Mouse (Mus musculus): ENCODE results near the gene Smtn. TPM values are rescaled to one million over a fixed set of nuclear protein-coding genes. Genes with fewer than 3 reads are reported as not detected.

Gene Smtn
- polyA plus RNA-seq, 1 experiment from 2014 or later: 110 TPM

DNA sequence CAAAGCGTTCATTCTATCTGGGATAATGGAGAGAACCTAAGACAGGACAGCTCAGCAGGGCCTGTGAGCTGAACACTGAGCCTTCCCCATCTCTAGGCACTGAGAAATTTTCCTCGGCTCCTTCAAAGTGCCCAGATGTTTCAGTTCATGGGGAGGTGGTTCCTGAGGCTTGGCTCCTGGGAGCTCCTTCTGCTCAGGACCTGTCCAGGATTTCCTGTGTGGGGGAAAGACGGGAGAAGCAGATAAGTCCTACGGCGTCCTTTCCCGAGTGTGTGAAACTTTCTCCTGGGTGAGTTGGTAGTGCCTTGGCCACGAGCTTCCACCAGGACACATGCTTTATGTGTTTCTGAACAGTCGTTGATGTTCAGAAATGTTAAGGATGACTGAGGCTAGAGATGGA is 29.9 kb upstream of the Smtn start:
- Histone ChIP-seq H3K9ac (no peak overlapping the region), H3K4me3 (replicated peaks) (no peak overlapping the region), H3K9me3 (replicated peaks) (no peaks in the 10 kb centered on the region), H3K27me3 (no peaks in the 10 kb centered on the region), H3K4me1 (peaks cover 46% of the 10 kb centered on the region), H3K27ac (no peak overlapping the region), H3K4me2 (no peak overlapping the region), H3K36me3 (no peaks in the 10 kb centered on the region)
- no peak for ATAC-seq (replicated peaks; ENCODE audit: low FRiP score)
- WGBS: 73% methylated on average over 8 of the region's 8 CpGs

DNA sequence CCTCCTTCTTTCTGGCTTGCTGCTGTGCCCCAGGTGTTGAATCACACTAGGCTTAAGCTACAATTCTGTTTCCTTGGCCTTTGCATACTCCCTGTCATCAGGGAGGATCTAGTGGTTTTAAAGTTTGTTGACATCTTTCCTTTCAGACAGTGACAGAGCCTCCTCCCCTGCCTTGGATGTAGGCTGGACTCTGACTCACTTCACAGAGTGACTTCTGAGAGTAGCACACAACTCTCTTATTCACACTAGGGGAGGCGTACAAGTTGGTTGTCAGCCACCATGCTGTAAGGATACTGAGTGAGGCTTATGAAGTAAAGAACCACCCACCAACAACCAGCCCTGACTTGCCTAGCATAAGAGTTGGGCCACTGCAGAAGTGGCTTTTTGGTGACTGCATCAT is 27.5 kb upstream of the Smtn start:
- Histone ChIP-seq H3K9me3 (replicated peaks) (no peaks in the 10 kb centered on the region), H3K4me3 (replicated peaks) (no peak overlapping the region), H3K27me3 (no peaks in the 10 kb centered on the region), H3K9ac (no peak overlapping the region), H3K4me1 (peaks cover 40% of the 10 kb centered on the region), H3K4me2 (no peak overlapping the region), H3K36me3 (no peaks in the 10 kb centered on the region), H3K27ac (no peak overlapping the region)
- 100% methylated on average over 1 of the region's 1 CpGs for WGBS
- no peak for ATAC-seq (replicated peaks; ENCODE audit: low FRiP score)

DNA sequence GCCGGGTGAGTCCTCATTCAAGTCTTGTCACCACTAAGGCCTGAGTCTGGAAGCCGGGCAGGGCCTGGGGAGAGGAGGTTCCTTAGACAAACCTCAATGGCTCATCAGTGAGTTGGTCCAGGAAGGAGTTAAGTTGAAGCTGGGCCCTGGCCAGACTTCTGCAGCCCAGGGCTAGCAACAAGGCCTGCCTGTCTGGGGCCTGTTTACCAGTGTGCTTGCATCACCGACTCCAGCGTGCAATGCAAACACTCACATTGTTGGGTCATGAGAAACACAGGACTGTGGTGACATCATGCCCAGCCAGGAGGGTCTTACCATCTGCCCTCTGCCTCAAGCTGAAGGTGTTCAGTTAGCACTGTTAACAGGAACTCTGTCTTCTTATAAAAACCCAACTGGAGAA is 25.6 kb upstream of the Smtn start:
- H3K4me1 ChIP-seq: peaks cover 36% of the 10 kb centered on the region
- 69% methylated on average over 4 of the region's 4 CpGs for WGBS
- no peak overlapping the region for H3K4me3 ChIP-seq (replicated peaks)
- no peak for ATAC-seq (replicated peaks; ENCODE audit: low FRiP score)
- H3K9me3 ChIP-seq (replicated peaks): no peaks in the 10 kb centered on the region
- no peaks in the 10 kb centered on the region for H3K27me3 ChIP-seq
- no peak overlapping the region for H3K4me2 ChIP-seq
- H3K27ac ChIP-seq: no peak overlapping the region
- H3K36me3 ChIP-seq: no peaks in the 10 kb centered on the region
- H3K9ac ChIP-seq: no peak overlapping the region

DNA sequence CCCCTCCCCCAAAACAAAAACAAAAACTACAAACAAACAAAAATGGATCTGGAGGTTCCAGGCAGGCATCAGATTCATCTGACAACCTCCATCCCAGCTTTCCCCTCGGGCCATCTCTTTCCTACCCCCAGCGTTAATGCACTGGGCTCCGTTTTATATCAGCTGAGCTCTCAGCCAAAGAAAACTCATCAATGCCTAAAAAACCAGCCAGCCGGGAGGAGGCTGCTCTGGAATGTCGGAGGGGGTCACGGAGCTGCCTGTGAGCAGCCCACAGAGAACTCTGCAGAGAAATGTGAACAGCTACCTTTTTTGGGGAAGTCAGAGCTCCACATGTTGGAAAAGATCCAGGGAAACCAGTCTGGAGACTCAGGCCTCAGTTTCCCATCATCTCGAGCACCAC is 24.0 kb upstream of the Smtn start:
- ATAC-seq (replicated peaks; ENCODE audit: low FRiP score): peak; percentile 59
- Histone ChIP-seq H3K27me3 (no peaks in the 10 kb centered on the region), H3K4me3 (replicated peaks) (no peak overlapping the region), H3K27ac (peak overlapping the region; percentile 81), H3K9ac (no peak overlapping the region), H3K36me3 (no peaks in the 10 kb centered on the region), H3K4me2 (no peak overlapping the region), H3K4me1 (peaks cover 34% of the 10 kb centered on the region), H3K9me3 (replicated peaks) (no peaks in the 10 kb centered on the region)
- WGBS: 31% methylated on average over 7 of the region's 7 CpGs

DNA sequence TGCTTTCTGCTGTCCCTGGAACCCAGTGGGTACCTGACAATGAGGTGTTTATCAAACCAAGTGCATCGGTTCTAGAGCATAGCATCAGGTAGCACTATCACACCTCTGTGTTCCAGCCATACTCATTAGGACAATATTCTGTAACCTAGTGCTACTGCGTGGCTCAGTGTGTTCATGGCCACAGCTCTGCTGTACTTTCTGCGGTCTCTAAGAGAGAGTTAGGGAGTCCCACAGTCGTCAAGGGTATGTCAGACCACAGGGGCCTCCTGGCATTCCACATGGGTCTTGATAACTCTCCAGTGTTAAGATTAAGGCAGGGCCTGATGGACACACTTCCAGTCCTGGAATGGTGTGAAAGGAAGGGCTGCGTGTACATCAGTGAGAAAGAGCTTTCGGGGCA is 23.4 kb upstream of the Smtn start:
- Histone ChIP-seq H3K27me3 (no peaks in the 10 kb centered on the region), H3K4me1 (peaks cover 30% of the 10 kb centered on the region), H3K36me3 (no peaks in the 10 kb centered on the region), H3K4me2 (no peak overlapping the region), H3K9me3 (replicated peaks) (no peaks in the 10 kb centered on the region), H3K9ac (no peak overlapping the region), H3K27ac (peak overlapping the region; percentile 81), H3K4me3 (replicated peaks) (no peak overlapping the region)
- WGBS: 78% methylated on average over 6 of the region's 6 CpGs
- ATAC-seq (replicated peaks; ENCODE audit: low FRiP score): no peak

DNA sequence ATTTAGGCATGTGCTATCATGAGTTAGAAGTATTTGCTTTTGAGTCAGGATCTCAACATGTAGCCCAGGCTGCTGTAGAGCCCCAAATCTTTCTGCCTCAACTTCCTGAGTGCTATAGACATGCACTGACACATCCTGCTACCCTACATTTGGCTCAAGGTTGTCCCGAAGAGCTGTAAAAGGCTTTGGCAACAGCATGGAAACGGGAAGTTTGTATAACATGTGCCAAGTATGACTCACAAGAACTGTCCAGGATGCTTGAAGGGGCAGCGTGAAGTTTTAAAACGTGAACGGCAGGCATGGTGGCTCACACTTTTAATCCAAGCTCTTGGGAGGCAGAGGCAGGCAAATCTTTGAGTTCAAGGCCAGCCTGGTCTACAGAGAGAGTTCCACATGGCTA is 19.8 kb upstream of the Smtn start:
- no peak overlapping the region for H3K4me2 ChIP-seq
- WGBS: 66% methylated on average over 5 of the region's 5 CpGs
- H3K4me1 ChIP-seq: peaks cover 22% of the 10 kb centered on the region
- ATAC-seq (replicated peaks; ENCODE audit: low FRiP score): no peak
- H3K4me3 ChIP-seq (replicated peaks): no peak overlapping the region
- no peaks in the 10 kb centered on the region for H3K27me3 ChIP-seq
- no peak overlapping the region for H3K9ac ChIP-seq
- H3K27ac ChIP-seq: no peak overlapping the region
- H3K9me3 ChIP-seq (replicated peaks): no peaks in the 10 kb centered on the region
- no peaks in the 10 kb centered on the region for H3K36me3 ChIP-seq

DNA sequence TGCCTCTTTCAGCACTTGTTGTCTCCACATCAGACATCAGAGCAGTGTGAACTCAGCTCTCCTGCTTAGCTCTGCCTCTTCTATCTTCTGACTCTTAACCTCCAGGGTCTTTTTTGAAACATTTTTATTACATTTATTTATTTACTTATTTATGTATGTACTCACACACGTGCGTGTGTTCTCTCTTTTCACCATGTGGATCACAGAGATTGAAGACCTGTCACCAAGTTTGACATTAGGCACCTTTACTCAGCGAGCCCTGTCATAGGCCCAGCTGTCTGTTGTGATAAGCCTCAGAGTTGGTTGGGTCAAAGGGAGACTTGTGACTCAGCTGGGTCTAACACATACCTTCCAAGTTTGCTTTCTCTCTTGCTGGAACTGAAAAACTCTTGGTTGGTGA is 17.4 kb upstream of the Smtn start:
- Histone ChIP-seq H3K4me1 (0 out of 2 replicates have a peak, but pooled peaks cover 4% of the 10 kb centered on the region), H3K4me2 (no peak overlapping the region), H3K4me3 (replicated peaks) (no peak overlapping the region), H3K27ac (no peak overlapping the region), H3K27me3 (no peaks in the 10 kb centered on the region), H3K9me3 (replicated peaks) (no peaks in the 10 kb centered on the region), H3K9ac (no peak overlapping the region), H3K36me3 (no peaks in the 10 kb centered on the region)
- 59% methylated on average over 3 of the region's 3 CpGs for WGBS
- no peak for ATAC-seq (replicated peaks; ENCODE audit: low FRiP score)

DNA sequence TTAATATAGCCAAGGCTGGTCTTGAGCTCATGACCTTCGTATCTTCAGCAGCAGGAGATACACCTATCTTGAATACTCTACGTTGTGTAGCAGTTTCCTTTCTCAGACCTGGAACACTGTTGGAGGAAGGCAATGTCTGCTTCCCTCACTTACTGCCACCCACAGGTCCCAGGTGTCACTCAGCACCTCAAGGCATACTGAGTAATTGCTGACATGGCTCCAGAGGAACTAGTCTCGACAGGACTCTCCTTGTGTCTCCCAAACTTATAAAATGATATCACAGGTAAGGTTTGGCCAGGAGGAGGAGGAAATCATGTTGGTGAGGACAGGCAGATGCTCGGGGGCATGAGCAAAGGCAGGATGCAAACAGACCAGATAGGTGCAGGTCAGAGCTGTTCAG is 14.6 kb upstream of the Smtn start:
- Histone ChIP-seq H3K4me1 (no peaks in the 10 kb centered on the region), H3K4me2 (no peak overlapping the region), H3K4me3 (replicated peaks) (no peak overlapping the region), H3K36me3 (no peaks in the 10 kb centered on the region), H3K9me3 (replicated peaks) (no peaks in the 10 kb centered on the region), H3K9ac (no peak overlapping the region), H3K27ac (no peak overlapping the region), H3K27me3 (no peaks in the 10 kb centered on the region)
- ATAC-seq (replicated peaks; ENCODE audit: low FRiP score): no peak
- 93% methylated on average over 4 of the region's 4 CpGs for WGBS

DNA sequence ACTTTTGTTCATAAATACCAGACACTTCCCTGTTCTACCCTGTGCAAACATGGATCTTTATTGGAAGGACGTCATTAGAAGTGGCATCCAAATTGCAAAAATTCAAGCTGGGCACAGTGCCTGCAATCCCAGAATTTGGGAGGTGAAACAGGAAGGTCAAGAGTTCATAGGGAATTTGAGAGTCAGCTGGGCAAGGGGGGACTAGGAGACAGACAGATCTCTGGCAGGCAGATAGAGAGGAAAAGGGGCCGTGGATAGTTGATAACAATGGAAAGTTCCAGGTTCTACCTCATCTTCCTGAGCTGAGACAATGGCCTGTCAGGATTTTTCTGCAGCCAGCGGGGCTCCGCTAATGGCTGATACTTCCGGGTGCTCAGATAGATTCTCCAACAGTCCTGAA is 9.4 kb upstream of the Smtn start:
- H3K27me3 ChIP-seq: no peaks in the 10 kb centered on the region
- H3K4me1 ChIP-seq: peaks cover 15% of the 10 kb centered on the region
- ATAC-seq (replicated peaks; ENCODE audit: low FRiP score): no peak

DNA sequence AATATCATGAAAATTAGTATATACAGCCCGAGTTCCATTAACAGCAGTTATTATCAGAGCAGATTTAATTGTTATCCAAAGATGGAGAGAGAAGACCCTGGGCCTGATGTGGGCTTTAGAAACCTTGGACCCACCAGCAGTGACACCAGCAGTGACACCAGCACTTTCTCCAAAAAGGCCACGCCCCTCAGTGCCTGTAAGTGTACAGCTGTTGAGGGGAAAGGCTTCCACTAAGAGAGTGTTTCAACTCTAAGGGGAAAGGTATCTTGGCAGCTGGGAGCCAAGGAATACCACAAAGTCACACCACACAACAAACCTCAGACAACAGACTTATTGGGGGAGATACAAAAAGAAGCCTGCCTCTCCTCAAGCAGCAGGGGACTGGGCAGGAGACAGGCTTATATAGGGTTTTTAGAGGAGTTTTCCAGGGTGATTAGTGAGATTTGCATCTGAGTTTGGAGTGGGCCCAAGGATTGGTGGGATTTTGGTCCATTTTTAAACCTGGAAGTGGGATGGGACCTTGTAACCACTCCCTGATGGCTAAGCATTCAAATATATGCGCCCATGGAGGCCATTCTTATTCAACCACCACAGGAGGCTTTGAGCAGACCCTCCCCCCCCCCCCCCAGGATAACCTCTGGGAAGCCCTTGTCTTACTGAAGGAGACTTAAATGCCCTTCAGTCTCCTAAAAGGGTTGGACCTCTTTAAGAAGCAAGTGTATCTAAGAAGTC is 8.3 kb upstream of the Smtn start:
- Histone ChIP-seq H3K4me1 (peaks cover 15% of the 10 kb centered on the region), H3K27me3 (no peaks in the 10 kb centered on the region), H3K9ac (no peak overlapping the region), H3K4me2 (no peak overlapping the region), H3K4me3 (replicated peaks) (no peak overlapping the region), H3K36me3 (no peaks in the 10 kb centered on the region), H3K27ac (no peak overlapping the region), H3K9me3 (replicated peaks) (peaks cover 6% of the 10 kb centered on the region; the same call in 1 of the 2 replicates)
- no peak for ATAC-seq (replicated peaks; ENCODE audit: low FRiP score)
- 74% methylated on average over 3 of the region's 3 CpGs for WGBS

More for the DNA sequence above, 9.4 kb upstream of the Smtn start:
- Histone ChIP-seq H3K4me3 (replicated peaks) (no peak overlapping the region), H3K27ac (no peak overlapping the region), H3K9me3 (replicated peaks) (no peaks in the 10 kb centered on the region), H3K36me3 (no peaks in the 10 kb centered on the region), H3K4me2 (no peak overlapping the region), H3K9ac (no peak overlapping the region)
- 78% methylated on average over 5 of the region's 5 CpGs for WGBS

DNA sequence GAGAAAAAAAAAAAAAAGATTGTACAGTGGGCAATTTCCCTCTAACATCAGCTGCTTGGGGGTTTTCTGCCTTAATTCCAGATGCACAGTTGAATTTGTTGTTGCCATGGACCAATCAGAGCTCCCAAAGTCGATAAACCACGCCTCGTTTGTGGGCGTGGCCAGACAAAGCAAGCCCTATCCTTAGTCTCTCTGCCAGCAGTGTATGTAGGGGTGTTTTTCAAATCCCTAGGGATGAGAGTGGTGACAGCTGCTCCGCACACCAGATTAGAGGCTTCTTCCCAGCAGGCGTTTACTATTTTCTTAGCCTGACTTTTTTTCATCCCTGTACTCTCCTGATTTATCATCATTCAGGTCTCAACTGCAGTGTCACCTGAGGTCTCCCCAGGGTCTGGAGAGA is 7.6 kb upstream of the Smtn start:
- Histone ChIP-seq H3K4me2 (no peak overlapping the region), H3K27me3 (no peaks in the 10 kb centered on the region), H3K4me3 (replicated peaks) (no peak overlapping the region), H3K27ac (no peak overlapping the region), H3K9ac (no peak overlapping the region), H3K9me3 (replicated peaks) (peaks cover 6% of the 10 kb centered on the region; the same call in 1 of the 2 replicates), H3K36me3 (no peaks in the 10 kb centered on the region), H3K4me1 (peaks cover 15% of the 10 kb centered on the region)
- no peak for ATAC-seq (replicated peaks; ENCODE audit: low FRiP score)
- 46% methylated on average over 6 of the region's 6 CpGs for WGBS

DNA sequence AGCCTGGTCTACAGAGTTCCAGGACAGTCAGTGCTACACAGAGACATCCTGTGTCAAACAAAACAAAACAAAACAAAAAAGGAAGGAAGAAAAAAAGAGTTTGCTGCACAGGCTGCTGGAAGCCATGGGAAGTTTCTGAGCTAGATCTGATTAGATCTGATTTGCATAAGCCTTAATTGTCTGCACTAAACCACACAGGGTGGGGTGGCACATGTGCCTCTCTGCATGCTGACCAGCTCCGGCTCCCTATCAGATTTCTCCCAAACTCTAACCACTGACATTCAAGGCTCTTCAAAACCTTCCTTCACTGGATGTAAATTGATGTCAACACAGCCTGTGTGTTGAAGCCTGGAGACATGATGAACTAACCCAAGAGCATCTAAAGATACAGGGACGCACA is 6.6 kb upstream of the Smtn start:
- H3K9ac ChIP-seq: no peak overlapping the region
- H3K36me3 ChIP-seq: no peaks in the 10 kb centered on the region
- no peak overlapping the region for H3K4me2 ChIP-seq
- no peak for ATAC-seq (replicated peaks; ENCODE audit: low FRiP score)
- H3K9me3 ChIP-seq (replicated peaks): peaks cover 6% of the 10 kb centered on the region; the same call in 1 of the 2 replicates
- H3K4me3 ChIP-seq (replicated peaks): no peak overlapping the region
- peaks cover 17% of the 10 kb centered on the region for H3K4me1 ChIP-seq
- H3K27ac ChIP-seq: no peak overlapping the region
- 84% methylated on average over 2 of the region's 2 CpGs for WGBS
- no peaks in the 10 kb centered on the region for H3K27me3 ChIP-seq

DNA sequence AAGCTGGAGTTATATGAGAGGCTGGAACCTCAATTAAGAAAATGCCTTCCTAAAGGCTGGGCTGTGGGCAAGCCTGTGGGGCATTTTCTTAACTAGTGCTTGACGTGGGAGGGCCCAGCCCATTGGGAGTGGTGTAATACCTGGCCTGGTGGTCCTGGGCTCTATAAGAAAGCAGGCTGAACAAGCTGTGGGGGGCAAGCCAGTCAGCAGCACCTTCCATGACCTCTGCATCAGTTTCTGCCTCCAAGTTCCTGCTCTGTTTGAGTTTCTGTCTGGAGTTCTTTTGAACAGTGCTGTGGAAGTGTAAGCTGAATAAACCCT is 5.8 kb upstream of the Smtn start:
- 18% methylated on average over 1 of the region's 1 CpGs for WGBS
- peak overlapping the region; percentile 48 for H3K27ac ChIP-seq
- no peaks in the 10 kb centered on the region for H3K27me3 ChIP-seq
- H3K9me3 ChIP-seq (replicated peaks): peaks cover 6% of the 10 kb centered on the region; the same call in 1 of the 2 replicates
- no peak overlapping the region for H3K4me3 ChIP-seq (replicated peaks)
- H3K4me1 ChIP-seq: peaks cover 21% of the 10 kb centered on the region
- no peak overlapping the region for H3K9ac ChIP-seq
- H3K4me2 ChIP-seq: no peak overlapping the region
- H3K36me3 ChIP-seq: no peaks in the 10 kb centered on the region
- ATAC-seq (replicated peaks; ENCODE audit: low FRiP score): no peak

All from kidney, embryonic 15.5 days (tissue).